Mouse (Mus musculus) thymus, postnatal 0 days (tissue): ENCODE measurements around the gene Ndufaf2. TPM values are rescaled to one million over a fixed set of nuclear protein-coding genes. Genes with fewer than 3 reads are reported as not detected.

Experiments
- DNase-seq: peaks from one replicate; pipeline ENCODE4 v3.0.0-alpha.2; 2015; ENCODE audit warnings: low spot score
- polyA plus RNA-seq: library from polyadenylated mRNA; unstranded; fragments of >200 nt; fragmentation: Nextera tagmentation; extraction: Ambion mirVana; gene quantifications from 2 replicates; pipeline ENCODE4 v1.2.1, GENCODE M21; 2015

Ndufaf2 gene
- polyA plus RNA-seq, 1 experiment from 2014 or later = 44.3 TPM

GRCm38 (mm10) chr13:108138403-108138977, 19.9 kb downstream of the Ndufaf2 start:
- DNase-seq = no peak

- DNase-seq = no peak
Observed at GRCm38 (mm10) chr13:108135617-108136016, 22.8 kb downstream of the Ndufaf2 start.

DNA sequence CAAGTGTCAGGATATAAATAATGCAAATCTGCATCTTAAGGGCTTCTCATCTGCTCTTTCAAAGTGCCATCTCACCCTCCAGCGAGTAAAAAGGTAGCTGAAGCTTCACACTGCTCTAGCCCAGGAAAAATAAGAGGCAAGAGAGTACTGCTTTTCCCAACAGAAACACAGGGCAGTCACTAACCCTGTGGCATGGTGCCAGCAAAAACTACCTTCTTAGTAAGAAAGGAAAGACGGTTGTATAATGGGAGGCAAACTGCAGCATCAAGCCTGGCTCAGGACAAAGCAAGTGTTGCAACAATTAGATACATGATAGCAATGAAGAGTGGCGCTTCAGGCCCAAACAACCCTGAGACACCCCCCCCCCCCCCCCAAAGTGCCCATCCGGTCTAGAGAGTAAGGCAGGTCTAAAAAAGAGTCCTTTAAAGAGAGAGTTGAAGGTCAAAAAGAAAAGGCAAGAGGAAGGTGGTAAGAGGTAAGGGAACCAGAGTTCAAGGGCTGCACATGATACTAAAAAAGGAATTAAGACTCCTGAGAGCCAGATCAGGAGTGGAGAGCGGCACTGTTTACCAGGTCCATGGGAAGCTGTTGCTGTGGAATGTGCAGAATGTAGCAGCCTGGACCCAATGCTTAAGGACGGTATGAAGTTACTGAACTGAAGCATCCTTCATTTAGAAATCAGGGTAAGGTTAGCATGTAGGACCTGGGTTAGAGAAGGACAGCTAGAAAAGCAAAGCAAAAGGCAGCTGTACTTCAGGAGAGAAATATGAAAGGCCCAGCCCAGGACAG, 26.2 kb downstream of the Ndufaf2 start:
- DNase-seq = no peak

DNA sequence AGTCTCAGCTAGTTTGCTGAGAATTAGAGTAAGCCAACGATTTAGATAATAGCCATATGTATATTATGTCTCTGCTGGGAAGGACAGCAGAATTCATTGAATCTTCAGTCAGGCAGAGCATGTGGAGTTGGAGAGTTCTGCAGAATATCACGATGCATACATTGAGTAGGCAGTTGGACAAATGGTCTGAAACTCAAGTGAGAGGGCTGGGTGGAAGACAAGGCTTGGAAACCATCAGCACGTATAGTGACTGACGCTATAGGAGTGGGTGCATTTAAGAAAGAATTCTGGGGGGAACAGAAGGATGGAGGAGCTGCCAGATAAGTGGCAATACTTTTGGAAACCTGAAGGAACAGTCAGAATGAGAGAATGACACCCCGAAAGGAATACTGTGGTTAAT, 27.7 kb downstream of the Ndufaf2 start:
- DNase-seq = no peak

- DNase-seq = peak; percentile 26
Observed at GRCm38 (mm10) chr13:108129070-108129469, 29.4 kb downstream of the Ndufaf2 start.

DNA sequence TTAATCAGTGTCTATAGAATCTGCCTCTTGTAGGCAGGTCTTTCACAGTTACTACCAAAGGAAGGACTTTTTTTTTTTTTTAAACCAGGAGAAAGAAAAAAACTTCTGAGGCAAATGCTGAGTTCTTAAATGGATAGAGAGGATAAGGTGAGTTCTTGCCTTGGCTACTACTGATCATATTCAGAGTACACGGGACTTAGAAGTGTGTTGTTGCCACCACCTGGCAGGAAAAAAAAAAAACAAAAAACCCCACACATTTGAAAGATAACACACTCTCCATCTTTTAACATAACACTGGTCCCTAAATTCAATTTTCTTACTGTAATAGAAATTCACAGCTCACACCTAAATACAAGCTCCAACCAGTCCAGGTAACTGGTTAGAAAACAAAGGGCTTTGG, 30.5 kb downstream of the Ndufaf2 start:
- DNase-seq = no peak

DNA sequence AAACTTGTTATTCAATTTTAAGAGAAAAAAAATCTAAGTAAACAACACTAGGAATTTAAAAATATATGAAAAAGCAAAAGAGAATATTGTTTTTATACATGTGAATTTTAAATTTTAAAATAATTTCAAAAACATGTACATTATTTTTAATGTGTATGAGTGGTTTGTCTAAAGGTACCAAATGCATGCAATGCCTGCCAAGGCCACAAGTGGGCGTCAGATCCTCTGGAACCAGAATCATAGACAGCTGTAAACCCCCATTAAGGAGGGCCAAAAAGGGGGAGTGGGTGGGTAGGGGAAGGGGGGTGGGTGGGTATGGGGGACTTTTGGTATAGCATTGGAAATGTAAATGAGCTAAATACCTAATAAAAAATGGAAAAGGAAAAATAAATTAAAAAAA, 31.3 kb downstream of the Ndufaf2 start:
- DNase-seq = peak; percentile 57

DNA sequence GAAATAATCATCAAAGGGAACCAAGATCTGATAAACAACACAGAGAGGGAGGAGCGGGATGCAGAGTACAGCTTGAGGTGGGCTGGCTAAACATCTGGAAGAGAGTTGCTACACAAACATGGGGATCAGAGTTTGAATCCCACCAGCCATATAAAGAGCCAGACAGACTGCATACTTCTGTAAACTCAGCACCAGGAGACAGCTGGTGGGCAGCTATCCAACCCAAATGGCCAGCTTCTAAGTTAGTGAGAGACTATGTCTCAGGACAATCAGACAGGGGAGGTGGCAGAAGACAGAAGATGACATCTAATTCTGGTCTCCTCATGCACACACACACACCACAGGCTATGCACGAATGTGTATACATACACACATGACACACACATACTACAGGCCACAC, 32.2 kb downstream of the Ndufaf2 start:
- DNase-seq = no peak

GRCm38 (mm10) chr13:108124096-108124495, 34.3 kb downstream of the Ndufaf2 start:
- DNase-seq = no peak

DNA sequence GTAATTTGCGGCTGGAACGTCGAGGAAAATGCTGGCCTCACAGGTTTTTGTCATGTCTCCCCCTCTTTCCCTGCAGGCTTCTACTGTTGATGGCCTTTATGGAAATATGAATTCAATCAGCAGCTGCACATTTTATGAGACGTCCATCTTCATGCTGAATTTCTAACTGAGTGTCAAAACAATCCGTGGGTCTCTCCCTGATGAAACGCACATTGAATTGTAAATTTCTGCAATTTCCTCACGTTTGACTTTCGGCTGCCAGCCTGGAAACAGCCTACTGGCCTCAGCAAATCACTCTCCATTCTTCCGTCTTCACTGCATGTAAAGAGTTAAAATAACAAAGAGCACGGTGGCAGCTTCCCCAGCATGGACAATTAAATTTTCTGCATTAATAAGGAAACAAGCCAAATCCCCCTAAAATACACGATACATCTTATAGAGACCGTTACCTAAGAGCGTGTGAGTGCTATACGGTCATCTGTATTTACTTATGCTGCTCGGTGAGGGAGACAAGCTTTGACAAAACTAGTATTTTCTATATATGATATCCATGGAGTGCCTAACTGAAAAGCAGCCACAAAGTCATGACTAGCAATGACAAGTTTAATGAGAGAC, 35.2 kb downstream of the Ndufaf2 start:
- no peak for DNase-seq

GRCm38 (mm10) chr13:108119411-108120310, 38.8 kb downstream of the Ndufaf2 start:
- no peak for DNase-seq

GRCm38 (mm10) chr13:108118188-108118587, 40.2 kb downstream of the Ndufaf2 start:
- DNase-seq = no peak

- DNase-seq = no peak
Observed at GRCm38 (mm10) chr13:108117654-108118053, 40.8 kb downstream of the Ndufaf2 start.

DNA sequence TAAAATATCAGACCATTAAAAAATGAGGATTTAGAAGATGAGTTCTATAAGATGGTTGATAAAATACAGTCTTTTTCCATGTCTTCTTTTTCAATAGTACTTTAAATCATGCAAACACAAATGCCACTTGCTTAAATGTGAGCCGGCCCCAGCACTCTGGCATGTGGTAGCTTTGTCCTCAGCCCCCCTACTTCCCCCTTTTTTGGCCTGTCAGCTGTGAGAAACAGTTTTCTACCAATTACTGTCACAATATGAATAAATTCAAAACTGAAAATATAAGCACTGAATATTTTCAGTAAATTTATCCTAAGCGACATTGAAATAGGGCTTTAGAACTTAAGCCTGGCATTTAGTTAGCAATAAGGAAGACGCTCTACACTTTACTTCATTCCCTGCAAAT, 44.2 kb downstream of the Ndufaf2 start:
- no peak for DNase-seq

GRCm38 (mm10) chr13:108113536-108113935, 44.9 kb downstream of the Ndufaf2 start:
- DNase-seq = no peak

DNA sequence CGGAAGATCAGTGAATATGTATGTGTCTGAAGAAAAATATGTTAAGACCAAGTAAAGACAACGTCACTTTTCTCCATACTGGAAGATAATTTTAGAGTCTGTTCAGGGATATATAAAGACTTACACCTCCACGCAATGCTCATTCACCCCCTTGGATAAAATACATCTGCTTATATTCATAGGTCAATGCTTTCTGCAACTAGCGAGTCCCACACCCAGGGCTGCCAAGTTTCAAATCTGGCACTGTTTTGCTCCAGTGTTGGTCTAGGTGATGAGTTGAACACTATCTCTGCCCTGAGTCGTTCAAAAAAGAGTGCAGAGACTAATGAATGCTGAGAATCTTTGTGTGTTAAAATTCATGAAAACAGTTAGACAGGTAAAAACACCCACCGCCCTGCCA, 47.5 kb downstream of the Ndufaf2 start:
- DNase-seq = no peak

DNA sequence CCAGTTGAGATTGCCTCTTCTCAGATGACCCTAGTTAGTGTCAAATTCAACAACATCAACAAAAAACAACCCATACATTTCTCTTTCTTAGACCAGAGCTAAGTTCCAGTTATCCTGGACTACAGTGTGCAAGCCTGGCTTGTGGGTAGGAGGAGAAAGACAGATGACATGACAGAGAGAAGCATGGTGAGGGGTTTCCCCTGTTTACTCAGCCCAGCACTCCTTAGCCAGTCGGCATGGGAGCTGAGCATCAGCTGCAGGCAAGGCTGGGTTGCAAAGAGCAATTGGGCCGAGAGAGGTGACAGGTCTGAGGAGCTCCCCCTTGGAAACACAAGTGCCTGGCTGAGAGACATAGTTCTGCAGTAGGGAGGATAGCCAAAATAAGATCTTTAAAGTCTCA, 57.7 kb downstream of the Ndufaf2 start:
- DNase-seq = no peak

GRCm38 (mm10) chr13:108096446-108096845, 62.0 kb downstream of the Ndufaf2 start:
- DNase-seq = no peak

- DNase-seq = no peak
Observed at GRCm38 (mm10) chr13:108095617-108096016, 62.8 kb downstream of the Ndufaf2 start.

DNA sequence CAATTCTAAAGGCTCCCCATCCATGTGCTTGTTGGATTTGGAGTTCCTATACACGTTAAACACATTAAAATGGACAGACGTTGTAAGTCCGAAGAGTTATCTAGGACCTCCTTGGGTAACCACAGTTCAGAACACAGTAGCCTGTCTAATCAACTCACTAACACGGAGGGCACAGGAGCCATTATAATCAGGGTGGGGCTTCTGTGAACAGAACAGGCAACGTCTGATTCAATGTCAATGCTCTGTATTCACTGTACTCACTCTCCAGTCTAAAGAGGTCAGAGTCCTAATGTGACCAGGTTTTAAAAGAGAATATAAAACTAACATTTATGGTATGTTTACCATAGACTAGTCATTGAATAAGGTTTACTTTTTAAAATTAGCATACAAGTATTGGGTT, 63.7 kb downstream of the Ndufaf2 start:
- DNase-seq = no peak

- no peak for DNase-seq
Observed at GRCm38 (mm10) chr13:108092290-108092689, 66.1 kb downstream of the Ndufaf2 start.

DNA sequence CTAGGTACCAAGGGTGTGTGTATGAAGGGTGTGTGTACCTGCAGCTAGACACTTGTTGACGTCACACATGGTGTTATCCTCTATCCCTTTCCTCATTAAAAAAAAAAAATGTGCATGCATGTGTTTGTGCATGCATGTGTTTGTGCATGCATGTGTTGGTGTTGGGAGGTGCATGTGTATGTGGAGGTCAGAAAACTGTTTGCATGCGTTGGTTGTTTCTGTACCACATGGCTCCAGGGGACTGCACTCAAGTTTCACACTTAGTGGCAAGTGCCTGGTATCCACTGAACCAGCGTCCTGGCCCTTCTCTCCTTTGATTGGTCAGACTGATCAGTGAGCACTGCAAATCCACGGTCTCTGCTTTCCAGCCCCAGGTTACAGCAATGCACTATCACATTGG, 71.7 kb downstream of the Ndufaf2 start:
- DNase-seq = no peak
